Mouse (Mus musculus) intestine, embryonic 15.5 days (tissue): ENCODE measurements around the gene Lsp1. TPM values are rescaled to one million over a fixed set of nuclear protein-coding genes. Genes with fewer than 3 reads are reported as not detected.

Source experiments
- ATAC-seq: fragments of 200-750 bp; cut with Nextera tagmentation; 2 replicates; pipeline ENCODE4 v1.8.0; 2017; ENCODE audit warnings: moderate TSS enrichment, moderate library complexity
- H3K27ac ChIP-seq: fragments of 300-500 bp; sonication (generic); 2 replicates; pipeline ENCODE4 v1.5.1; 2015; ENCODE audit warnings: mild to moderate bottlenecking, inconsistent platforms
- H3K27me3 ChIP-seq: fragments of 300-500 bp; sonication (generic); replicated peaks from 2 replicates; pipeline ENCODE4 v1.6.1; 2015; ENCODE audit warnings: inconsistent platforms
- H3K36me3 ChIP-seq: fragments of 300-500 bp; sonication (generic); 2 replicates; pipeline ENCODE4 v1.6.1; 2015; ENCODE audit warnings: inconsistent platforms
- H3K4me1 ChIP-seq: fragments of 300-500 bp; sonication (generic); replicated peaks from 2 replicates; pipeline ENCODE4 v1.6.1; 2015; ENCODE audit warnings: inconsistent platforms
- H3K4me2 ChIP-seq: fragments of 300-500 bp; sonication (generic); replicated peaks from 2 replicates; pipeline ENCODE4 v1.6.1; 2015; ENCODE audit warnings: mild to moderate bottlenecking, inconsistent platforms
- H3K4me3 ChIP-seq: fragments of 300-500 bp; sonication (generic); replicated peaks from 2 replicates; pipeline ENCODE4 v1.5.1; 2015; ENCODE audit warnings: inconsistent platforms
- H3K9ac ChIP-seq: fragments of 300-500 bp; sonication (generic); 2 replicates; pipeline ENCODE4 v1.6.1; 2015; ENCODE audit warnings: inconsistent platforms
- H3K9me3 ChIP-seq: fragments of 300-500 bp; sonication (generic); 2 replicates; pipeline ENCODE4 v1.6.1; 2016; ENCODE audit warnings: inconsistent platforms
- WGBS: fragments of 180-500 bp; shearing (Covaris S2); methylation state at CpG from one replicate; pipeline ENCODE4 v1.1.7; 2015; 5-methylcytosine and 5-hydroxymethylcytosine counted together
- polyA plus RNA-seq: library from polyadenylated mRNA; unstranded; fragments of >200 nt; fragmentation: Nextera tagmentation; extraction: Ambion mirVana; gene quantifications from 2 replicates; pipeline ENCODE4 v1.2.1, GENCODE M21; 2015

Lsp1 gene
- polyA plus RNA-seq, 1 experiment from 2014 or later, result 130 TPM

- no peak for ATAC-seq
- H3K9me3 ChIP-seq, result no peaks in the 10 kb centered on the region
- no peak overlapping the region for H3K9ac ChIP-seq
- H3K4me3 ChIP-seq, result no peak overlapping the region
- H3K4me1 ChIP-seq, result no peaks in the 10 kb centered on the region
- no peaks in the 10 kb centered on the region for H3K36me3 ChIP-seq
- WGBS, result 72% methylated on average over 6 of the region's 6 CpGs
- no peak overlapping the region for H3K27ac ChIP-seq
- no peaks in the 10 kb centered on the region for H3K27me3 ChIP-seq
- no peak overlapping the region for H3K4me2 ChIP-seq
Measured at GRCm38 (mm10) chr7:142449038-142449617, 11.5 kb upstream of the Lsp1 start.

- Histone ChIP-seq H3K27ac (peak overlapping the region; percentile 91), H3K9ac (no peak overlapping the region; the same call in 1 of the 2 replicates), H3K4me3 (no peak overlapping the region), H3K36me3 (no peaks in the 10 kb centered on the region), H3K4me2 (no peak overlapping the region), H3K4me1 (peaks cover 26% of the 10 kb centered on the region), H3K9me3 (no peaks in the 10 kb centered on the region), H3K27me3 (no peaks in the 10 kb centered on the region)
- no peak for ATAC-seq
- 32% methylated on average over 1 of the region's 1 CpGs for WGBS
Measured at GRCm38 (mm10) chr7:142454706-142455105, 5.9 kb upstream of the Lsp1 start.

GRCm38 (mm10) chr7:142455251-142455650, 5.4 kb upstream of the Lsp1 start:
- peaks cover 26% of the 10 kb centered on the region for H3K4me1 ChIP-seq

GRCm38 (mm10) chr7:142456806-142457205, 3.8 kb upstream of the Lsp1 start:
- H3K9ac ChIP-seq, result no peak overlapping the region
- WGBS, result 56% methylated on average over 3 of the region's 3 CpGs
- ATAC-seq, result no peak
- H3K4me2 ChIP-seq, result no peak overlapping the region
- no peak overlapping the region for H3K4me3 ChIP-seq
- peak overlapping the region; percentile 91 for H3K27ac ChIP-seq
- H3K36me3 ChIP-seq, result no peaks in the 10 kb centered on the region
- H3K4me1 ChIP-seq, result peaks cover 26% of the 10 kb centered on the region
- no peaks in the 10 kb centered on the region for H3K9me3 ChIP-seq
- no peaks in the 10 kb centered on the region for H3K27me3 ChIP-seq

More at GRCm38 (mm10) chr7:142455251-142455650, 5.4 kb upstream of the Lsp1 start:
- Histone ChIP-seq H3K27me3 (no peaks in the 10 kb centered on the region), H3K4me3 (no peak overlapping the region), H3K9ac (no peak overlapping the region; the same call in 1 of the 2 replicates), H3K27ac (peak overlapping the region; percentile 91), H3K9me3 (no peaks in the 10 kb centered on the region), H3K4me2 (no peak overlapping the region), H3K36me3 (no peaks in the 10 kb centered on the region)
- ATAC-seq, result no peak
- 33% methylated on average over 2 of the region's 2 CpGs for WGBS

GRCm38 (mm10) chr7:142457227-142457811, 3.3 kb upstream of the Lsp1 start:
- no peak overlapping the region for H3K9ac ChIP-seq
- no peak overlapping the region for H3K4me2 ChIP-seq
- H3K27me3 ChIP-seq, result no peaks in the 10 kb centered on the region
- no peak overlapping the region for H3K4me3 ChIP-seq
- H3K4me1 ChIP-seq, result peaks cover 26% of the 10 kb centered on the region
- ATAC-seq, result peak; percentile 70
- 18% methylated on average over 3 of the region's 3 CpGs for WGBS
- H3K27ac ChIP-seq, result peak overlapping the region; percentile 91
- no peaks in the 10 kb centered on the region for H3K9me3 ChIP-seq
- no peaks in the 10 kb centered on the region for H3K36me3 ChIP-seq

- Histone ChIP-seq H3K4me3 (no peak overlapping the region), H3K27me3 (no peaks in the 10 kb centered on the region)
- 17% methylated on average over 2 of the region's 2 CpGs for WGBS
Measured at GRCm38 (mm10) chr7:142458026-142458425, 2.6 kb upstream of the Lsp1 start.

GRCm38 (mm10) chr7:142458676-142459298, 1.8 kb upstream of the Lsp1 start:
- H3K4me2 ChIP-seq, result no peak overlapping the region
- peak overlapping the region; percentile 91 for H3K27ac ChIP-seq
- peaks cover 26% of the 10 kb centered on the region for H3K4me1 ChIP-seq
- H3K27me3 ChIP-seq, result no peaks in the 10 kb centered on the region
- ATAC-seq, result no peak
- H3K9ac ChIP-seq, result no peak overlapping the region
- WGBS, result 65% methylated on average over 5 of the region's 5 CpGs
- no peaks in the 10 kb centered on the region for H3K9me3 ChIP-seq
- H3K36me3 ChIP-seq, result no peaks in the 10 kb centered on the region
- H3K4me3 ChIP-seq, result no peak overlapping the region

More at GRCm38 (mm10) chr7:142458026-142458425, 2.6 kb upstream of the Lsp1 start:
- H3K27ac ChIP-seq, result peak overlapping the region; percentile 91
- H3K36me3 ChIP-seq, result no peaks in the 10 kb centered on the region
- H3K4me1 ChIP-seq, result peaks cover 26% of the 10 kb centered on the region
- H3K9me3 ChIP-seq, result no peaks in the 10 kb centered on the region
- peak; percentile 80 for ATAC-seq
- no peak overlapping the region for H3K4me2 ChIP-seq
- H3K9ac ChIP-seq, result no peak overlapping the region

GRCm38 (mm10) chr7:142459299-142459691, 1.3 kb upstream of the Lsp1 start:
- Histone ChIP-seq H3K4me1 (peaks cover 26% of the 10 kb centered on the region), H3K9ac (no peak overlapping the region), H3K27ac (peak overlapping the region; percentile 91), H3K4me2 (no peak overlapping the region), H3K36me3 (no peaks in the 10 kb centered on the region), H3K27me3 (no peaks in the 10 kb centered on the region), H3K9me3 (no peaks in the 10 kb centered on the region), H3K4me3 (no peak overlapping the region)
- no peak for ATAC-seq
- whole genome bisulfite sequencing, result 55% methylated on average over 2 of the region's 2 CpGs

GRCm38 (mm10) chr7:142461446-142461845, 837 bp downstream of the Lsp1 start:
- Histone ChIP-seq H3K9ac (no peak overlapping the region), H3K36me3 (no peaks in the 10 kb centered on the region), H3K27ac (no peak overlapping the region), H3K9me3 (no peaks in the 10 kb centered on the region), H3K4me3 (no peak overlapping the region), H3K4me2 (no peak overlapping the region), H3K27me3 (no peaks in the 10 kb centered on the region), H3K4me1 (peaks cover 17% of the 10 kb centered on the region)
- ATAC-seq, result no peak
- 91% methylated on average over 2 of the region's 2 CpGs for WGBS

- H3K4me1 ChIP-seq, result peaks cover 14% of the 10 kb centered on the region
- H3K4me2 ChIP-seq, result no peak overlapping the region
Measured at GRCm38 (mm10) chr7:142462190-142462589, 1.6 kb downstream of the Lsp1 start.

GRCm38 (mm10) chr7:142462594-142463078, 2.0 kb downstream of the Lsp1 start:
- no peak overlapping the region for H3K4me3 ChIP-seq
- ATAC-seq, result no peak
- no peak overlapping the region for H3K27ac ChIP-seq
- H3K36me3 ChIP-seq, result no peaks in the 10 kb centered on the region
- H3K4me2 ChIP-seq, result no peak overlapping the region
- H3K9ac ChIP-seq, result no peak overlapping the region
- 67% methylated on average over 4 of the region's 4 CpGs for WGBS
- H3K27me3 ChIP-seq, result no peaks in the 10 kb centered on the region
- peaks cover 10% of the 10 kb centered on the region for H3K4me1 ChIP-seq
- no peaks in the 10 kb centered on the region for H3K9me3 ChIP-seq

More at GRCm38 (mm10) chr7:142462190-142462589, 1.6 kb downstream of the Lsp1 start:
- no peak for ATAC-seq
- H3K4me3 ChIP-seq, result no peak overlapping the region
- no peaks in the 10 kb centered on the region for H3K36me3 ChIP-seq
- WGBS, result 82% methylated on average over 6 of the region's 6 CpGs
- H3K9ac ChIP-seq, result no peak overlapping the region
- no peak overlapping the region for H3K27ac ChIP-seq
- H3K27me3 ChIP-seq, result no peaks in the 10 kb centered on the region
- no peaks in the 10 kb centered on the region for H3K9me3 ChIP-seq

- no peak overlapping the region for H3K9ac ChIP-seq
- H3K9me3 ChIP-seq, result no peaks in the 10 kb centered on the region
- H3K27ac ChIP-seq, result peak overlapping the region; percentile 90
- no peak overlapping the region for H3K4me2 ChIP-seq
- no peaks in the 10 kb centered on the region for H3K27me3 ChIP-seq
- H3K4me3 ChIP-seq, result no peak overlapping the region
- no peak for ATAC-seq
- 68% methylated on average over 7 of the region's 7 CpGs for WGBS
- H3K4me1 ChIP-seq, result peaks cover 34% of the 10 kb centered on the region
- no peaks in the 10 kb centered on the region for H3K36me3 ChIP-seq
Measured at GRCm38 (mm10) chr7:142470171-142470691, 9.6 kb downstream of the Lsp1 start.
